9 mouse cellular contexts compared by ENCODE assay signal in genomic region chr4:133040241-133040904, GRCm38 (mm10). TPM values are rescaled to one million over a fixed set of nuclear protein-coding genes. Genes with fewer than 3 reads are reported as not detected.
DNase-seq lines count a peak whose midpoint lies in the region; ATAC-seq lines count a peak whose summit lies in the region.
"Had no signal": no experiment of that assay in that cellular context is flagged by ENCODE, and none has a peak within 500 bp of the region (broad histone marks: within the 10 kb centered on the region; RNA-seq: fewer than 3 reads in every experiment).

No protein-coding gene starts in this region.

- 20% methylated on average over 14 of the region's 14 CpGs for WGBS in kidney, embryonic 14.5 days
- 30% methylated on average over 14 of the region's 14 CpGs for WGBS in hindbrain, embryonic 13.5 days
- 42% methylated on average over 14 of the region's 14 CpGs for WGBS in midbrain, embryonic 14.5 days

- H3K4me1 ChIP-seq in kidney, embryonic 14.5 days (ENCODE audit: control insufficient read depth, insufficient read depth, low read length): peaks cover 71% of the 10 kb centered on the region
- H3K4me1 ChIP-seq in brown adipose tissue, adult 24 weeks (ENCODE audit: control insufficient read depth, insufficient read depth, insufficient read length, low read length): peaks cover 52% of the 10 kb centered on the region
- H3K4me1 ChIP-seq in hindbrain, embryonic 13.5 days (replicated peaks): peaks cover 85% of the 10 kb centered on the region
- peaks cover 66% of the 10 kb centered on the region for H3K4me1 ChIP-seq in midbrain, embryonic 14.5 days (ENCODE audit: control insufficient read depth, insufficient read depth, low read length)

- peak overlapping the region; percentile 100 for H3K4me2 ChIP-seq in kidney, embryonic 14.5 days (replicated peaks; ENCODE audit: low read depth, low read length)
- H3K4me2 ChIP-seq in hindbrain, embryonic 13.5 days: peak overlapping the region; percentile 100
- peak overlapping the region; percentile 100 for H3K4me2 ChIP-seq in midbrain, embryonic 14.5 days (ENCODE audit: low read length)

- no peaks in the 10 kb centered on the region for H3K9me3 ChIP-seq in kidney, embryonic 14.5 days (ENCODE audit: control insufficient read depth, low read length)
- no peaks in the 10 kb centered on the region for H3K9me3 ChIP-seq in hindbrain, embryonic 13.5 days
- H3K9me3 ChIP-seq in midbrain, embryonic 14.5 days (ENCODE audit: control insufficient read depth, low read length): no peaks in the 10 kb centered on the region

- H3K9ac ChIP-seq in kidney, embryonic 14.5 days (ENCODE audit: low read depth, low read length): peak overlapping the region; percentile 84; the same call in 1 of the 2 replicates
- H3K9ac ChIP-seq in hindbrain, embryonic 13.5 days: 0 out of 2 replicates have a peak overlapping the region, but pooled peaks have one; percentile 19
- no peak overlapping the region for H3K9ac ChIP-seq in midbrain, embryonic 14.5 days (replicated peaks; ENCODE audit: low read length)

- H3K36me3 ChIP-seq in kidney, embryonic 14.5 days (ENCODE audit: control insufficient read depth, insufficient read depth, low read length): no peaks in the 10 kb centered on the region
- no peaks in the 10 kb centered on the region for H3K36me3 ChIP-seq in hindbrain, embryonic 13.5 days
- no peaks in the 10 kb centered on the region for H3K36me3 ChIP-seq in midbrain, embryonic 14.5 days (ENCODE audit: control insufficient read depth, insufficient read depth, low read length)

- no peaks in the 10 kb centered on the region for H3K27me3 ChIP-seq in kidney, embryonic 14.5 days (ENCODE audit: control insufficient read depth, insufficient read depth, low read length)
- H3K27me3 ChIP-seq in hindbrain, embryonic 13.5 days: peaks cover 18% of the 10 kb centered on the region; the same call in 1 of the 2 replicates
- H3K27me3 ChIP-seq in midbrain, embryonic 14.5 days (ENCODE audit: control insufficient read depth, insufficient read depth, low read length): peaks cover 22% of the 10 kb centered on the region

- no peak for ATAC-seq in kidney, embryonic 14.5 days (ENCODE audit: low FRiP score, low TSS enrichment)
- no peak for ATAC-seq in hindbrain, embryonic 13.5 days (ENCODE audit: low FRiP score)
- no peak for ATAC-seq in midbrain, embryonic 14.5 days (ENCODE audit: low FRiP score, low TSS enrichment)

- peak overlapping the region; percentile 96 for H3K27ac ChIP-seq in kidney, embryonic 14.5 days (ENCODE audit: low read depth, low read length)
- H3K27ac ChIP-seq in brown adipose tissue, adult 24 weeks (replicated peaks; ENCODE audit: low read depth, low read length): 0 out of 2 replicates have a peak overlapping the region, but pooled peaks have one; percentile 15
- no peak overlapping the region for H3K27ac ChIP-seq in hindbrain, embryonic 13.5 days
- no peak overlapping the region for H3K27ac ChIP-seq in midbrain, embryonic 14.5 days (replicated peaks; ENCODE audit: low read depth, low read length)

- no peak for DNase-seq in kidney, postnatal 36 days
- DNase-seq in midbrain, embryonic 14.5 days: no peak
- DNase-seq in frontal cortex, postnatal 36 days (ENCODE audit: low spot score in 2 of 2): no peak
- DNase-seq in adrenal gland, postnatal 36 days: no peak
- DNase-seq in embryo, embryonic 11 days: no peak
- DNase-seq: cerebellum, adult 2 months had no signal

- peak overlapping the region; percentile 70; the same call in 1 of the 2 replicates for H3K4me3 ChIP-seq in kidney, embryonic 14.5 days (ENCODE audit: low read length)
- peak overlapping the region; percentile 65; the same call in 1 of the 2 replicates for H3K4me3 ChIP-seq in brown adipose tissue, adult 24 weeks (ENCODE audit: insufficient read depth, low read depth, low read length)
- H3K4me3 ChIP-seq in hindbrain, embryonic 13.5 days: peak overlapping the region; percentile 56
- no peak overlapping the region for H3K4me3 ChIP-seq in midbrain, embryonic 14.5 days (replicated peaks; ENCODE audit: low read depth, low read length)

RNA-seq across cellular contexts. Expression of gene Ahdc1, which starts 29.3 kb away (rescaled TPM):
- polyA plus RNA-seq in kidney, embryonic 14.5 days (2014; fragmentation: Nextera tagmentation; extraction: Ambion mirVana): 11.3 and 12.1 TPM in 2 replicates
- polyA plus RNA-seq in brown adipose tissue, adult 24 weeks (2012; ENCODE audit: insufficient read depth, insufficient read length, missing spikeins): 16.4 and 26.1 TPM in 2 replicates
- polyA plus RNA-seq in hindbrain, embryonic 13.5 days (2015; fragmentation: Nextera tagmentation; extraction: Ambion mirVana): 11.0 and 12.5 TPM in 2 replicates
- polyA plus RNA-seq in midbrain, embryonic 14.5 days (2014; fragmentation: Nextera tagmentation; extraction: Ambion mirVana): 13.0 and 15.3 TPM in 2 replicates
- total RNA-seq in adrenal gland, postnatal 36 days (2021): 10 to 100 TPM; 63.7 to 74.1 TPM

Comparison
In these comparisons a context has a peak if more than half of its experiments do, and no peak if none do; other contexts are left out.
1. H3K27ac ChIP-seq: peak in kidney, embryonic 14.5 days (single experiment) and brown adipose tissue, adult 24 weeks (single experiment); none in hindbrain, embryonic 13.5 days (single experiment) and midbrain, embryonic 14.5 days (single experiment).
2. Peak in every context shown above with its lines, with median percentiles within 50 percentile points of each other: H3K4me2 ChIP-seq.